Mouse (Mus musculus) limb, embryonic 12.5 days (tissue): ENCODE measurements around the gene Lsm2. TPM values are rescaled to one million over a fixed set of nuclear protein-coding genes. Genes with fewer than 3 reads are reported as not detected.
A peak's percentile ranks its signal among the peaks of the same experiment; 100 is the strongest.

Experiments used
- ATAC-seq: fragments of 200-750 bp; cut with Nextera tagmentation; 2 replicates; pipeline ENCODE4 v1.8.0; 2017; ENCODE audit warnings: low read depth, moderate TSS enrichment; ENCODE audit not compliant: insufficient number of reproducible peaks, insufficient read depth, low FRiP score, low TSS enrichment
- H3K27ac ChIP-seq: fragments of 300-500 bp; sonication (generic); 2 replicates; pipeline ENCODE4 v1.5.1; 2016; ENCODE audit warnings: mild to moderate bottlenecking, moderate library complexity
- H3K27me3 ChIP-seq: fragments of 300-500 bp; sonication (generic); 2 replicates; pipeline ENCODE4 v1.6.1; 2016; ENCODE audit warnings: mild to moderate bottlenecking, moderate library complexity
- H3K36me3 ChIP-seq: fragments of 300-500 bp; sonication (generic); 2 replicates; pipeline ENCODE4 v1.6.1; 2016; ENCODE audit warnings: mild to moderate bottlenecking, moderate library complexity
- H3K4me1 ChIP-seq: fragments of 300-500 bp; sonication (generic); replicated peaks from 2 replicates; pipeline ENCODE4 v1.6.1; 2016
- H3K4me2 ChIP-seq: fragments of 300-500 bp; sonication (generic); 2 replicates; pipeline ENCODE4 v1.6.1; 2016; ENCODE audit warnings: mild to moderate bottlenecking, moderate library complexity
- H3K4me3 ChIP-seq: fragments of 300-500 bp; sonication (generic); replicated peaks from 2 replicates; pipeline ENCODE4 v1.5.1; 2016; ENCODE audit warnings: mild to moderate bottlenecking
- H3K9ac ChIP-seq: fragments of 300-500 bp; sonication (generic); replicated peaks from 2 replicates; pipeline ENCODE4 v1.6.1; 2016; ENCODE audit warnings: mild to moderate bottlenecking, moderate library complexity
- H3K9me3 ChIP-seq: fragments of 300-500 bp; sonication (generic); 2 replicates; pipeline ENCODE4 v1.6.1; 2016; ENCODE audit warnings: mild to moderate bottlenecking, moderate library complexity
- WGBS: fragments of 180-500 bp; shearing (Covaris S2); methylation state at CpG from one replicate; pipeline ENCODE4 v1.1.7; 2016; 5-methylcytosine and 5-hydroxymethylcytosine counted together
- polyA plus RNA-seq: library from polyadenylated mRNA; unstranded; fragments of >200 nt; fragmentation: Nextera tagmentation; extraction: Ambion mirVana; gene quantifications from 2 replicates; pipeline ENCODE4 v1.2.1, GENCODE M21; 2016

The Lsm2 gene
- polyA plus RNA-seq = 222 and 234 TPM in 2 replicates

GRCm38 (mm10) chr17:34981690-34982180 is at the start of gene Lsm2:
Lsm2 (plus strand) TSS chr17:34981862.
- Histone ChIP-seq H3K9ac (peak within 1 kb of the TSS; percentile 91), H3K4me3 (peak within 1 kb of the TSS; percentile 87), H3K9me3 (no peaks in the 10 kb centered on the region), H3K4me2 (peak within 1 kb of the TSS; percentile 72), H3K36me3 (peaks cover 21% of the 10 kb centered on the region), H3K4me1 (peaks cover 16% of the 10 kb centered on the region), H3K27me3 (no peaks in the 10 kb centered on the region), H3K27ac (peak within 1 kb of the TSS; percentile 99)
- ATAC-seq = peak; percentile 92
- under 1% methylated on average over 58 of the region's 58 CpGs for WGBS

- Histone ChIP-seq H3K36me3 (peaks cover 23% of the 10 kb centered on the region), H3K4me3 (peak overlapping the region; percentile 71), H3K9ac (peak overlapping the region; percentile 75; the same call in 1 of the 2 replicates), H3K9me3 (no peaks in the 10 kb centered on the region), H3K4me2 (peak overlapping the region; percentile 98), H3K4me1 (peaks cover 8% of the 10 kb centered on the region), H3K27me3 (no peaks in the 10 kb centered on the region), H3K27ac (no peak overlapping the region)
- no peak for ATAC-seq
- 91% methylated on average over 8 of the region's 8 CpGs for WGBS
Observed at GRCm38 (mm10) chr17:34932287-34932686, 49.4 kb upstream of the Lsm2 start.

GRCm38 (mm10) chr17:34934031-34934430 is 47.6 kb upstream of the Lsm2 start:
- H3K36me3 ChIP-seq = peaks cover 23% of the 10 kb centered on the region
- no peaks in the 10 kb centered on the region for H3K9me3 ChIP-seq
- no peaks in the 10 kb centered on the region for H3K27me3 ChIP-seq
- no peak for ATAC-seq
- 68% methylated on average over 24 of the region's 24 CpGs for WGBS
- H3K4me1 ChIP-seq = peaks cover 8% of the 10 kb centered on the region
- H3K4me3 ChIP-seq = no peak overlapping the region
- H3K4me2 ChIP-seq = no peak overlapping the region
- 0 out of 2 replicates have a peak overlapping the region, but pooled peaks have one; percentile 23 for H3K9ac ChIP-seq
- no peak overlapping the region for H3K27ac ChIP-seq

- Histone ChIP-seq H3K27me3 (no peaks in the 10 kb centered on the region), H3K36me3 (peaks cover 23% of the 10 kb centered on the region), H3K9me3 (no peaks in the 10 kb centered on the region), H3K27ac (no peak overlapping the region), H3K4me3 (no peak overlapping the region), H3K4me2 (no peak overlapping the region), H3K9ac (peak overlapping the region; percentile 31; the same call in 1 of the 2 replicates), H3K4me1 (peaks cover 8% of the 10 kb centered on the region)
- no peak for ATAC-seq
- 49% methylated on average over 8 of the region's 8 CpGs for WGBS
Observed at GRCm38 (mm10) chr17:34934830-34935229, 46.8 kb upstream of the Lsm2 start.

- Histone ChIP-seq H3K27me3 (no peaks in the 10 kb centered on the region), H3K4me2 (no peak overlapping the region), H3K9ac (no peak overlapping the region), H3K27ac (no peak overlapping the region), H3K4me3 (no peak overlapping the region), H3K4me1 (peaks cover 7% of the 10 kb centered on the region), H3K9me3 (no peaks in the 10 kb centered on the region), H3K36me3 (peaks cover 23% of the 10 kb centered on the region)
- ATAC-seq = no peak
- WGBS = 81% methylated on average over 6 of the region's 6 CpGs
Observed at GRCm38 (mm10) chr17:34937960-34938505, 43.6 kb upstream of the Lsm2 start.

- no peaks in the 10 kb centered on the region for H3K9me3 ChIP-seq
- H3K36me3 ChIP-seq = no peaks in the 10 kb centered on the region
- H3K4me1 ChIP-seq = peaks cover 7% of the 10 kb centered on the region
- peak overlapping the region; percentile 37 for H3K4me3 ChIP-seq
- 0 out of 2 replicates have a peak, but pooled peaks have one; percentile 58 for ATAC-seq
- H3K27ac ChIP-seq = peak overlapping the region; percentile 62; the same call in 1 of the 2 replicates
- WGBS = 5% methylated on average over 15 of the region's 15 CpGs
- H3K9ac ChIP-seq = peak overlapping the region; percentile 49
- peak overlapping the region; percentile 70 for H3K4me2 ChIP-seq
- H3K27me3 ChIP-seq = no peaks in the 10 kb centered on the region
Observed at GRCm38 (mm10) chr17:34941344-34942041, 40.2 kb upstream of the Lsm2 start.

GRCm38 (mm10) chr17:34943128-34943815 is 38.4 kb upstream of the Lsm2 start:
- ATAC-seq = no peak
- Histone ChIP-seq H3K27ac (no peak overlapping the region), H3K9me3 (no peaks in the 10 kb centered on the region), H3K4me3 (no peak overlapping the region), H3K36me3 (no peaks in the 10 kb centered on the region), H3K27me3 (no peaks in the 10 kb centered on the region), H3K4me1 (peaks cover 7% of the 10 kb centered on the region), H3K9ac (no peak overlapping the region), H3K4me2 (no peak overlapping the region)
- 84% methylated on average over 4 of the region's 4 CpGs for WGBS

GRCm38 (mm10) chr17:34944362-34944761 is 37.3 kb upstream of the Lsm2 start:
- H3K4me3 ChIP-seq = no peak overlapping the region
- H3K4me2 ChIP-seq = no peak overlapping the region
- H3K27ac ChIP-seq = no peak overlapping the region
- peaks cover 1% of the 10 kb centered on the region for H3K36me3 ChIP-seq
- H3K27me3 ChIP-seq = no peaks in the 10 kb centered on the region
- H3K9me3 ChIP-seq = no peaks in the 10 kb centered on the region
- H3K9ac ChIP-seq = no peak overlapping the region
- ATAC-seq = no peak
- peaks cover 7% of the 10 kb centered on the region for H3K4me1 ChIP-seq

- ATAC-seq = no peak
- peaks cover 13% of the 10 kb centered on the region for H3K4me1 ChIP-seq
- no peak overlapping the region for H3K27ac ChIP-seq
- WGBS = 85% methylated on average over 5 of the region's 5 CpGs
- H3K36me3 ChIP-seq = peaks cover 22% of the 10 kb centered on the region
- no peak overlapping the region for H3K4me3 ChIP-seq
- H3K27me3 ChIP-seq = no peaks in the 10 kb centered on the region
- H3K4me2 ChIP-seq = no peak overlapping the region
- H3K9me3 ChIP-seq = no peaks in the 10 kb centered on the region
- H3K9ac ChIP-seq = no peak overlapping the region
Observed at GRCm38 (mm10) chr17:34946486-34947140, 35.0 kb upstream of the Lsm2 start.

- WGBS = 25% methylated on average over 8 of the region's 8 CpGs
- no peak overlapping the region for H3K4me3 ChIP-seq
- no peak for ATAC-seq
- peaks cover 9% of the 10 kb centered on the region for H3K4me1 ChIP-seq
- no peaks in the 10 kb centered on the region for H3K9me3 ChIP-seq
- no peak overlapping the region for H3K4me2 ChIP-seq
- H3K9ac ChIP-seq = no peak overlapping the region
- peaks cover 22% of the 10 kb centered on the region for H3K36me3 ChIP-seq
- H3K27ac ChIP-seq = no peak overlapping the region
- H3K27me3 ChIP-seq = no peaks in the 10 kb centered on the region
Observed at GRCm38 (mm10) chr17:34947606-34948005, 34.1 kb upstream of the Lsm2 start.
